Mouse (Mus musculus) myocyte (in vitro differentiated cells): ENCODE results near the gene Cmklr1. TPM values are rescaled to one million over a fixed set of nuclear protein-coding genes. Genes with fewer than 3 reads are reported as not detected.

ENCODE experiments used
- H3K27me3 ChIP-seq: one replicate; pipeline ENCODE4 v1.6.1; 2011; ENCODE audit not compliant: control insufficient read depth, insufficient read depth, insufficient read length
- H3K36me3 ChIP-seq: one replicate; pipeline ENCODE4 v1.6.1; 2011; ENCODE audit not compliant: control insufficient read depth, insufficient read depth
- H3K4me2 ChIP-seq: one replicate; pipeline ENCODE4 v1.6.1; 2011; ENCODE audit warnings: low read depth, control low read depth
- H3K4me3 ChIP-seq: one replicate; pipeline ENCODE4 v1.5.1; 2011; ENCODE audit warnings: mild to moderate bottlenecking, control low read depth, moderate library complexity
- H3K79me2 ChIP-seq: one replicate; pipeline ENCODE4 v1.6.1; 2011; ENCODE audit not compliant: control insufficient read depth, insufficient read depth
- H3ac ChIP-seq: one replicate; pipeline ENCODE4 v1.6.1; 2011; ENCODE audit not compliant: control insufficient read depth, insufficient read length
- CEBPB ChIP-seq: IDR thresholded peaks from 2 replicates; pipeline ENCODE4 v1.6.1; 2011; ENCODE audit warnings: mild to moderate bottlenecking, moderate library complexity; ENCODE audit not compliant: poor library complexity, insufficient read depth, severe bottlenecking
- E2F4 ChIP-seq: IDR thresholded peaks from one replicate; pipeline ENCODE4 v1.6.1; 2011; ENCODE audit warnings: mild to moderate bottlenecking, control low read depth, moderate library complexity; ENCODE audit not compliant: insufficient read depth
- MAX ChIP-seq: IDR thresholded peaks from one replicate; pipeline ENCODE4 v1.6.1; 2011; ENCODE audit warnings: low read depth, mild to moderate bottlenecking, control low read depth
- MYOD1 ChIP-seq, 3 experiments: IDR thresholded peaks; one replicate each; pipeline ENCODE4 v1.6.1; 2011; ENCODE audit warnings: control low read depth in 2 of 3, low read depth in 2 of 3, mild to moderate bottlenecking in 2 of 3, moderate library complexity in 1 of 3; ENCODE audit not compliant: insufficient read length in 2 of 3, control insufficient read depth in 1 of 3
- MYOG ChIP-seq, 3 experiments: IDR thresholded peaks; one replicate each; pipeline ENCODE4 v1.6.1; 2011; ENCODE audit warnings: control low read depth in 2 of 3, low read depth in 2 of 3, mild to moderate bottlenecking in 2 of 3; ENCODE audit not compliant: insufficient read length in 2 of 3, control insufficient read depth in 1 of 3, insufficient read depth in 1 of 3
- POLR2A ChIP-seq: IDR thresholded peaks from one replicate; pipeline ENCODE4 v1.6.1; 2011; ENCODE audit warnings: low read depth, mild to moderate bottlenecking, control low read depth, moderate library complexity; ENCODE audit not compliant: insufficient read length
- POLR2AphosphoS2 ChIP-seq: IDR thresholded peaks from one replicate; pipeline ENCODE4 v1.6.1; 2011; ENCODE audit warnings: low read depth, control low read depth; ENCODE audit not compliant: insufficient read length
- REST ChIP-seq: IDR thresholded peaks from one replicate; pipeline ENCODE4 v1.6.1; 2011; ENCODE audit warnings: mild to moderate bottlenecking, control low read depth, moderate library complexity; ENCODE audit not compliant: insufficient read depth, insufficient read length
- SRF ChIP-seq: IDR thresholded peaks from one replicate; pipeline ENCODE4 v1.6.1; 2011; ENCODE audit warnings: low read depth; ENCODE audit not compliant: control insufficient read depth, insufficient read length
- TCF12 ChIP-seq: IDR thresholded peaks from one replicate; pipeline ENCODE4 v1.6.1; 2011; ENCODE audit warnings: mild to moderate bottlenecking, control low read depth; ENCODE audit not compliant: poor library complexity, insufficient read depth, severe bottlenecking
- TCF3 ChIP-seq: IDR thresholded peaks from one replicate; pipeline ENCODE4 v1.6.1; 2011; ENCODE audit warnings: low read depth, control low read depth; ENCODE audit not compliant: insufficient read length
- USF1 ChIP-seq: IDR thresholded peaks from one replicate; pipeline ENCODE4 v1.6.1; 2011; ENCODE audit warnings: low read depth, mild to moderate bottlenecking, control low read depth, moderate library complexity
- polyA plus RNA-seq: library from polyadenylated mRNA; unstranded; fragments of >200 nt; fragmentation: generic; extraction: Trizol; gene quantifications from one replicate; pipeline ENCODE4 v1.2.1, GENCODE M21; 2012; ENCODE audit warnings: missing spikeins

Gene Cmklr1
- polyA plus RNA-seq, 1 experiment: 14.1 TPM

GRCm38 (mm10) chr5:113690069-113690548, 39.9 kb upstream of the Cmklr1 start:
- Histone ChIP-seq H3K36me3 (no peaks in the 10 kb centered on the region), H3K79me2 (no peaks in the 10 kb centered on the region), H3K4me3 (no peak overlapping the region), H3ac (no peak overlapping the region), H3K4me2 (no peak overlapping the region), H3K27me3 (no peaks in the 10 kb centered on the region)
- TF ChIP-seq POLR2A (no peak), E2F4 (no peak), CEBPB (no peak), USF1 (no peak), REST (no peak), POLR2AphosphoS2 (no peak), TCF3 (no peak), MYOG (IDR thresholded peaks at IDR 0.05; ENCODE audit: control insufficient read depth in 1 of 3, insufficient read depth in 1 of 3, insufficient read length in 2 of 3, low read depth in 2 of 3) (no peak), MAX (no peak), SRF (no peak), TCF12 (no peak), MYOD1 (IDR thresholded peaks at IDR 0.05; ENCODE audit: control insufficient read depth in 1 of 3, insufficient read length in 2 of 3, low read depth in 2 of 3) (no peak)

- TF ChIP-seq REST (no peak), TCF3 (no peak), SRF (no peak), USF1 (no peak), MYOG (IDR thresholded peaks at IDR 0.05; ENCODE audit: control insufficient read depth in 1 of 3, insufficient read depth in 1 of 3, insufficient read length in 2 of 3, low read depth in 2 of 3) (no peak), TCF12 (no peak), POLR2A (no peak), MYOD1 (IDR thresholded peaks at IDR 0.05; ENCODE audit: control insufficient read depth in 1 of 3, insufficient read length in 2 of 3, low read depth in 2 of 3) (no peak), MAX (no peak), E2F4 (no peak), CEBPB (no peak), POLR2AphosphoS2 (no peak)
- H3K27me3 ChIP-seq: peaks cover 12% of the 10 kb centered on the region
- no peak overlapping the region for H3K4me2 ChIP-seq
Measured at GRCm38 (mm10) chr5:113687514-113687913, 37.3 kb upstream of the Cmklr1 start.

GRCm38 (mm10) chr5:113685471-113685870, 35.2 kb upstream of the Cmklr1 start:
- H3K36me3 ChIP-seq: no peaks in the 10 kb centered on the region
- H3K4me3 ChIP-seq: no peak overlapping the region
- H3ac ChIP-seq: no peak overlapping the region
- no peaks in the 10 kb centered on the region for H3K79me2 ChIP-seq
- peaks cover 13% of the 10 kb centered on the region for H3K27me3 ChIP-seq
- no peak overlapping the region for H3K4me2 ChIP-seq
- TF ChIP-seq MAX: no peak

More at GRCm38 (mm10) chr5:113687514-113687913, 37.3 kb upstream of the Cmklr1 start:
- Histone ChIP-seq H3K4me3 (no peak overlapping the region), H3K36me3 (no peaks in the 10 kb centered on the region), H3K79me2 (no peaks in the 10 kb centered on the region), H3ac (no peak overlapping the region)

GRCm38 (mm10) chr5:113683246-113683645, 33.0 kb upstream of the Cmklr1 start:
- H3K4me3 ChIP-seq: no peak overlapping the region
- H3ac ChIP-seq: no peak overlapping the region
- peaks cover 13% of the 10 kb centered on the region for H3K27me3 ChIP-seq
- TF ChIP-seq E2F4: no peak
- H3K36me3 ChIP-seq: no peaks in the 10 kb centered on the region
- no peak overlapping the region for H3K4me2 ChIP-seq
- no peaks in the 10 kb centered on the region for H3K79me2 ChIP-seq

DNA sequence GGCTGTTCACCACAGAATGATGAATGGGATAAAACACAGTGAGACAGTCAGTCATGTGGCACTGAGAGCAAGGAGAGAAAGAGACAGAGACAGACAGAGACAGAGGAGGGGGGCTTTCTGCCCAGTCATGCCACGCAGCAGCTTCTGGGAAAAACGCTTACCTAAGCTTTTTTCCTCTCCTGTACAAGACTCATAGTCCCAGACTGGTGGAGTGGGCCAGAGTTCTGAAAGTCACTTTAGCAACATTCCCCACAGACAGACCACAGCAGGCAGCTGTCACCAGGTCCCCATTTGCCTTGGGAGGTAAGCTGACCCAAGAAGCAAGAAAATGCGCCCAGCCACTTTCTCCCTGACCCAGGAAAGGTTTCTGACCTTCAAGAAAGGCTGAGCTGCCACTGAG, 32.2 kb upstream of the Cmklr1 start:
- no peaks in the 10 kb centered on the region for H3K79me2 ChIP-seq
- peaks cover 13% of the 10 kb centered on the region for H3K27me3 ChIP-seq
- TF ChIP-seq E2F4 (no peak), POLR2A (no peak)
- no peak overlapping the region for H3K4me2 ChIP-seq
- H3ac ChIP-seq: no peak overlapping the region
- H3K4me3 ChIP-seq: no peak overlapping the region
- H3K36me3 ChIP-seq: no peaks in the 10 kb centered on the region

DNA sequence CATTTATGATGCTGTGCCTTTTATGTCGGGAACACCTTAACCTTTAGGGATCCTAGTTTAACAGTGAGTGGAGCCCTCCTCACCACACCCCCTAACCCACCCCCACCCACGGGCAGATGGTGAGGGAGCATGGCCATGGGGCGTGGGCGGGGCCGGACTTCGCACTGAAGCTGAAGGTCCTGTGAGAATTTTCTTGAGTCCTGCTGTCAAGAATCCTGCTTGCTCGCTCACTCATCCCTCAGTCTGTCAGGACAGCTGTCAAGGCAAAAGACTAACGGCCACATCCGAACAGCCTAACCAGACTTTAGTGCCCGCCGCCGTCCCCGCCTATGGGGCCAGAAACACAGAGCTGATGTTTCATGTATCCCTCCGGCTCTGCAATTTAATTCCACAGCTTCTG, 31.0 kb upstream of the Cmklr1 start:
- no peak overlapping the region for H3K4me3 ChIP-seq
- H3K36me3 ChIP-seq: no peaks in the 10 kb centered on the region
- peaks cover 13% of the 10 kb centered on the region for H3K27me3 ChIP-seq
- TF ChIP-seq POLR2AphosphoS2: no peak
- TF ChIP-seq USF1: no peak
- no peak for TF ChIP-seq MAX
- H3K79me2 ChIP-seq: no peaks in the 10 kb centered on the region
- H3K4me2 ChIP-seq: no peak overlapping the region
- H3ac ChIP-seq: no peak overlapping the region
